Mouse (Mus musculus) bone marrow, adult 2 months (tissue): ENCODE results near the gene Mfap2.

Experiments used
- CTCF ChIP-seq: fragments of 200-500 bp; IDR thresholded peaks from 2 replicates; pipeline ENCODE4 v1.5.1; 2011; ENCODE audit warnings: low read length, control low read depth; ENCODE audit not compliant: control insufficient read depth, insufficient read depth
- POLR2A ChIP-seq: fragments of 200-500 bp; IDR thresholded peaks from 2 replicates; pipeline ENCODE4 v1.6.1; 2011; ENCODE audit warnings: low read depth, mild to moderate bottlenecking, control low read depth, low read length, borderline replicate concordance; ENCODE audit not compliant: control insufficient read depth

DNA sequence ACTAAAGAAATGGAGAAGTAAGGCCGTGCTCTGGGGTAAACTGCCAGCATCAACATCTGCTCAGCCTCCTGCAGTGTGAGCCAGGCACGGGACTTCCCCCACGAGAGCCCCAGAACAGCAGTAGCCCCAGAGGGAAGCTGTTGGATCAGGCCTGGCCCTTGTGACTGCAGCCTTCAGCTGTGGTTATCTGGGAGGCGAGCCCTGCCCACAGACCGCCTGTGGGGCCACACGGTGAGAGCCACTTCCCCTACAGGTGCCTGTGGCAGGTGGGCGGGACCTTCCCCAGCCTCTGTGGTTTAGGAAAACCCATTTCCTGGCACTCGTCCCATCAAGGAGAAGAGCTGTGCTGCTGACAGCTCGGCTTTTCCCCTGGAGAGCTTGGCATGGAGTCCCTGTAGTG lies 26.8 kb upstream of the Mfap2 start:
- TF ChIP-seq CTCF (no peak), POLR2A (peak; percentile 32; the same call in 1 of the 2 replicates)
